Comparison of ENCODE assay signal across 1 mouse cellular context in genomic region chr6:72249981-72250380, GRCm38 (mm10).
TF ChIP-seq lines count a peak whose summit lies in the region.

No protein-coding gene starts in this region.

TF ChIP-seq in CH12.LX, 34 proteins besides CTCF, POLR2A, EP300 and RAD21 (continued from another document):
- TF ChIP-seq MAX (IDR thresholded peaks at IDR 0.05; ENCODE audit: low read length), result no peak
- TF ChIP-seq CHD2 (IDR thresholded peaks at IDR 0.05; ENCODE audit: low read length), result no peak
- 0 out of 2 replicates have a peak, but pooled peaks have one; percentile 55 for TF ChIP-seq JUND (conservative IDR thresholded peaks at IDR 0.05; ENCODE audit: low read depth, low read length)
- no peak for TF ChIP-seq ZC3H11A (IDR thresholded peaks at IDR 0.05; ENCODE audit: low read depth, low read length)
- peak; percentile 63; the same call in 1 of the 2 replicates for TF ChIP-seq ETS1 (conservative IDR thresholded peaks at IDR 0.05; ENCODE audit: low read depth, low read length)
- TF ChIP-seq ZNF384 (IDR thresholded peaks at IDR 0.05; ENCODE audit: low read depth, low read length), result peak; percentile 94
- TF ChIP-seq SIN3A (IDR thresholded peaks at IDR 0.05; ENCODE audit: low read length), result no peak; the same call in 1 of the 2 replicates
- TF ChIP-seq MAZ (IDR thresholded peaks at IDR 0.05; ENCODE audit: low read depth, low read length), result no peak
- 0 out of 2 replicates have a peak, but pooled peaks have one; percentile 16 for TF ChIP-seq TCF12 (IDR thresholded peaks at IDR 0.05; ENCODE audit: low read depth, low read length)
- TF ChIP-seq USF1 (IDR thresholded peaks at IDR 0.05; ENCODE audit: low read depth, low read length), result no peak
- TF ChIP-seq POLR2AphosphoS2 (IDR thresholded peaks at IDR 0.05; ENCODE audit: low read depth, low read length), result no peak
- no peak for TF ChIP-seq NRF1 (IDR thresholded peaks at IDR 0.05; ENCODE audit: low read depth, low read length)
- TF ChIP-seq KAT2A (IDR thresholded peaks at IDR 0.05; ENCODE audit: insufficient replicate concordance, low read length), result no peak
- no peak for TF ChIP-seq NELFE (IDR thresholded peaks at IDR 0.05; ENCODE audit: low read depth, low read length)
- peak; percentile 63; the same call in 1 of the 2 replicates for TF ChIP-seq IRF4 (IDR thresholded peaks at IDR 0.05; ENCODE audit: low read depth, low read length)
- TF ChIP-seq MAFK (IDR thresholded peaks at IDR 0.05; ENCODE audit: insufficient replicate concordance, low read length), result no peak
- TF ChIP-seq HCFC1 (IDR thresholded peaks at IDR 0.05; ENCODE audit: low read depth, low read length), result no peak
- TF ChIP-seq MYC (IDR thresholded peaks at IDR 0.05; ENCODE audit: low read depth, low read length), result no peak
- no peak for TF ChIP-seq ZMIZ1 (IDR thresholded peaks at IDR 0.05; ENCODE audit: low read depth, low read length)
- no peak for TF ChIP-seq TBP (conservative IDR thresholded peaks at IDR 0.05; ENCODE audit: low read depth, low read length)
- no peak for TF ChIP-seq UBTF (IDR thresholded peaks at IDR 0.05; ENCODE audit: low read depth, low read length)
- no peak for TF ChIP-seq ZKSCAN1 (IDR thresholded peaks at IDR 0.05; ENCODE audit: borderline replicate concordance, low read depth, low read length)
- TF ChIP-seq CHD1 (IDR thresholded peaks at IDR 0.05; ENCODE audit: low read depth, low read length), result no peak
- no peak for TF ChIP-seq MXI1 (IDR thresholded peaks at IDR 0.05; ENCODE audit: low read depth, low read length)
- no peak for TF ChIP-seq SMC3 (IDR thresholded peaks at IDR 0.05; ENCODE audit: low read depth, low read length)
- TF ChIP-seq RCOR1 (conservative IDR thresholded peaks at IDR 0.05; ENCODE audit: low read depth, low read length), result no peak
